Mouse (Mus musculus) liver, embryonic 13.5 days (tissue): ENCODE results near the gene Mblac1. TPM values are rescaled to one million over a fixed set of nuclear protein-coding genes. Genes with fewer than 3 reads are reported as not detected.
A peak's percentile ranks its signal among the peaks of the same experiment; 100 is the strongest.
"Not testable (repeated sequence)": the region's sequence is repeated elsewhere in the genome, so short reads cannot be mapped to it uniquely, and the experiment has no call there.

Experiments used
- ATAC-seq: fragments of 200-750 bp; cut with Nextera tagmentation; 2 replicates; pipeline ENCODE4 v1.8.0; 2017; ENCODE audit warnings: low read depth, mild to moderate bottlenecking, moderate number of reproducible peaks, moderate library complexity
- DNase-seq: peaks from one replicate; pipeline ENCODE4 v3.0.0; 2022
- H3K27ac ChIP-seq: fragments of 300-500 bp; sonication (generic); 2 replicates; pipeline ENCODE4 v1.5.1; 2015; ENCODE audit warnings: moderate library complexity, mild to moderate bottlenecking, inconsistent platforms
- H3K27me3 ChIP-seq: fragments of 300-500 bp; sonication (generic); 2 replicates; pipeline ENCODE4 v1.6.1; 2015; ENCODE audit warnings: mild to moderate bottlenecking, inconsistent platforms
- H3K36me3 ChIP-seq: fragments of 300-500 bp; sonication (generic); 2 replicates; pipeline ENCODE4 v1.6.1; 2015; ENCODE audit warnings: mild to moderate bottlenecking, inconsistent platforms
- H3K4me1 ChIP-seq: fragments of 300-500 bp; sonication (generic); replicated peaks from 2 replicates; pipeline ENCODE4 v1.6.1; 2015; ENCODE audit warnings: inconsistent platforms
- H3K4me2 ChIP-seq: fragments of 300-500 bp; sonication (generic); 2 replicates; pipeline ENCODE4 v1.6.1; 2015; ENCODE audit warnings: inconsistent platforms, mild to moderate bottlenecking, moderate library complexity
- H3K4me3 ChIP-seq: fragments of 300-500 bp; sonication (generic); replicated peaks from 2 replicates; pipeline ENCODE4 v1.5.1; 2015; ENCODE audit warnings: mild to moderate bottlenecking, inconsistent platforms
- H3K9ac ChIP-seq: fragments of 300-500 bp; sonication (generic); 2 replicates; pipeline ENCODE4 v1.6.1; 2015; ENCODE audit warnings: mild to moderate bottlenecking, inconsistent platforms
- H3K9me3 ChIP-seq: fragments of 300-500 bp; sonication (generic); replicated peaks from 2 replicates; pipeline ENCODE4 v1.6.1; 2016; ENCODE audit warnings: inconsistent platforms
- WGBS: fragments of 180-500 bp; shearing (Covaris S2); methylation state at CpG from one replicate; pipeline ENCODE4 v1.1.7; 2015; ENCODE audit not compliant: insufficient replicate concordance; 5-methylcytosine and 5-hydroxymethylcytosine counted together
- polyA plus RNA-seq: library from polyadenylated mRNA; unstranded; fragments of >200 nt; fragmentation: Nextera tagmentation; extraction: Ambion mirVana; gene quantifications from 2 replicates; pipeline ENCODE4 v1.2.1, GENCODE M21; 2015

Mblac1 gene
- polyA plus RNA-seq, 1 experiment from 2014 or later, result 4.1 TPM

DNA sequence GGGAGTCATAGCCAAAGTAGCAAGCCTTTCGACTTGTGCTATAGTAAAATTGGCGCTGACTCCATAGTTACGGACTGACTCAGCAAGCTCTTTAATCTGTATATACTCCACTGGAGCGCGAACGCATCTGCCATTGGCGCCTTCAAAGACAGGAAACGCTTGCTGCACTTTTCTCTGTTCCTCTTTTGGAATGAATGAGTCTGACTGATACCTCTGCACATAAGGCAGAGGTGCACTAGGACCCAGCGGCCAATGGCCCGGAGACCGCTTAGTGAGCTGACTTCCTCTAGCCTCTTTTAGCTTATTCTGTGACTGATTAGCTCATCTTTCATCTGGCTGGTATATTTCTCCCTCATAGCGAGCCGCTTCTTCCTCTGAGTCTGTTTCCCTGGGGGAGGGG lies 22.5 kb downstream of the Mblac1 start:
- not testable (repeated sequence) for H3K4me2 ChIP-seq, H3K4me3 ChIP-seq, H3K27ac ChIP-seq, H3K9ac ChIP-seq, H3K36me3 ChIP-seq, H3K27me3 ChIP-seq, DNase-seq, H3K4me1 ChIP-seq, ATAC-seq
- 87% methylated on average over 13 of the region's 13 CpGs for WGBS
- H3K9me3 ChIP-seq, result peaks cover 22% of the 10 kb centered on the region

DNA sequence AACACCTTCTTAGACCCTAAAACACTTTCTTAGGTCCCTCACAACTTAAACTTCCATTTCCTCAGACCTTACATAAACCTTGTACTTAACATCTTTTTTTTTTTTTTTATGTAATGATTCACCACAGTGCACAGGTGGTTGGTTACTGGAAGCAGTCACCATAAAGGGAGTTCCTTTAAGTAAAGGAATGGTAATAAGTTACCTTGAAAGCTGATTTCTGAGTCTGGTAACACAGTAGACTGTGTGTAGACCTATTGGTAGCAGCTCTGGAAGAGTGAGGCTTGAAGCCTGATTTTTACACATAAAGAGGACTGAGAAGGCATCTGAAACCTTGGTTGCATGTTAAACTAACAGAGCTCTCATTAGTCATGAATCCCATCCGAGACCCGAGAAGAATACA lies 25.8 kb downstream of the Mblac1 start:
- no peak overlapping the region for H3K9ac ChIP-seq
- no peak overlapping the region for H3K4me3 ChIP-seq
- no peak for ATAC-seq
- 34% methylated on average over 2 of the region's 2 CpGs for WGBS
- H3K9me3 ChIP-seq, result peaks cover 22% of the 10 kb centered on the region
- no peaks in the 10 kb centered on the region for H3K27me3 ChIP-seq
- DNase-seq, result no peak
- H3K27ac ChIP-seq, result no peak overlapping the region
- H3K4me1 ChIP-seq, result no peaks in the 10 kb centered on the region
- H3K4me2 ChIP-seq, result no peak overlapping the region
- H3K36me3 ChIP-seq, result no peaks in the 10 kb centered on the region

DNA sequence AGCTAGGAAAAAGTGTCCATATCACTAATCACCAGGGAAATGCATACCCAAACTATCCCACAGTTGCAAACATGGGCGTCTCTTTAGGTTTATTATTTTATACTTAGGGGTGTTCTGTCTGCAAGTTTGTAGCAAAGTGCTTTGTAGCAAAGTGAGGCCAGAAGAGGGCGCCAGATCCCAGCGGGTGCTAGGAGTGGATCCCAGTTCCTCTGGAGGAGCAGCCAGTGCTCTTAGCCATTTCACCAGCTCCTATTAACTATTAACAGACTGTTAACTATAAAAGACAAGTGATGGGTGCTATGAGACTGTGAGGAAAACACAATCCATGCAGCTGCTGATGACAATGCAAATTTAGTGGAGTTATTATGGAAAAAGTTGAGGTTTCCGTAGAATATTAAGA lies 28.0 kb downstream of the Mblac1 start:
- Histone ChIP-seq H3K9me3 (0 out of 2 replicates have a peak, but pooled peaks cover 4% of the 10 kb centered on the region), H3K27me3 (no peaks in the 10 kb centered on the region), H3K36me3 (no peaks in the 10 kb centered on the region), H3K4me1 (no peaks in the 10 kb centered on the region), H3K4me2 (no peak overlapping the region), H3K9ac (no peak overlapping the region), H3K4me3 (no peak overlapping the region), H3K27ac (no peak overlapping the region)
- 21% methylated on average over 4 of the region's 4 CpGs for WGBS
- DNase-seq (peak; percentile 51), ATAC-seq (0 out of 2 replicates have a peak, but pooled peaks have one; percentile 36)

DNA sequence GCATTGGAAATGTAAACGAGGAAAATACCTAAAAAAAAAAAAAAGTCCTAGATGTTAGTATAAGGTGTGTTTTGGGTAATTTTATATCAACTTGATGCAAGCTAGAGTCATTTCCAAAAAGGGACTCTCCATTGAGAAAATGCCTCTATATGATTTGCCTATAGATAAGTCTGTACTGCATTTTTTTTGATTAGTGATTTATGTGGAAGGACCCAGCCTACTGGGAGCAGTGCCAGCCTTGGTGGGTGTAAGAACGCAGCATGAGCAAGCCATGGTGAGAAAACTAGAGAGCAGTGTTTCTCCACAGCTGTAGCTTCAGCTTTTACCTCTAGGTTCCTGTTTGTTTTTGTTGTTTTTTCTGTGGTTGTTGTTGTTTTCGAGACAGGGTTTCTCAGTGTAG lies 29.2 kb downstream of the Mblac1 start:
- Histone ChIP-seq H3K4me3 (no peak overlapping the region), H3K4me2 (no peak overlapping the region), H3K27me3 (no peaks in the 10 kb centered on the region), H3K9ac (no peak overlapping the region), H3K27ac (no peak overlapping the region), H3K9me3 (no peaks in the 10 kb centered on the region), H3K4me1 (no peaks in the 10 kb centered on the region), H3K36me3 (no peaks in the 10 kb centered on the region)
- ATAC-seq (no peak), DNase-seq (no peak)
- WGBS, result 46% methylated on average over 3 of the region's 3 CpGs

DNA sequence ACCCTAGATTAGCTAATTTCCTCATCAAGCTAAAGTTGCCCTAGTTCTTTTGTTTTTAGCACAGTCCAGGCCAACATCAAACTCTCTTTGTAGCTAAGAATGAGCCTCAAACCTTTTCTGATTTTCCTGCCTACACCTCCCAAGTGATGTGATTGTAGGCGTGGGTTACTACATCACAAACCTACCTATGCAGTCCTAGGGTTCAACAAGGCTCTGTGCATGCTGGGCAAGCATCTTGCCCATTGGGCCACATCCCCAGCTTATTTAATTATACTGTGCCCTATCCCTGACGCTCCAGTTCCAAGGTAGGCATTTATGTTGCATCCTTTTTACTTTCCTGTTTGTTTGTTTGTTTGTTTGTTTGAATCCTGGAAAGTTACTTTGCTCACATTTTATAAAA lies 31.6 kb downstream of the Mblac1 start, which contains the start of gene Nxpe5:
TSS of gene Nxpe5 (plus strand) at position 199 of the 400 bp plus-strand sequence.
- ATAC-seq (no peak), DNase-seq (no peak)
- 48% methylated on average over 2 of the region's 2 CpGs for WGBS
- Histone ChIP-seq H3K4me1 (no peaks in the 10 kb centered on the region), H3K27ac (no peak within 1 kb of the TSS), H3K9ac (no peak within 1 kb of the TSS), H3K4me2 (no peak within 1 kb of the TSS), H3K27me3 (no peaks in the 10 kb centered on the region), H3K9me3 (no peaks in the 10 kb centered on the region), H3K4me3 (no peak within 1 kb of the TSS), H3K36me3 (no peaks in the 10 kb centered on the region)

DNA sequence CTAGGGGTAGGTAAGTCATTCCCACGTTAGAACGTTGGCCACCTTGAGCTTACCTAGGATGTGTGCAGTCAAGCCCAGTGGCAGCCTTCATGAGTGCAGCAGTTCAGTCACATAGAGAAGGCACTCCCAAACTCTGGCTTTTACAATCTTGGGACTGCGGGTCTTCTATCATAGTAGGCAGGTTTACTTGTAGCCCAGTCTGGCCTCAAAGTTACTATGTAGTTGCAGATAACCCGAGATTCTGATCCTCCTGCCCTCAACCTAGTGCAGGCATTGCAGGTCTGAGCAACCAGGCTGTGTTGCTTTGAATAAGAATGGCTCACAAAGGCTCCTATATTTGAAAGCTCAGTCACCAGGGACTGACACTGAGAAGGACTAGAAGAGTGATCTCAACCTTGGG lies 32.4 kb downstream of the Mblac1 start:
- ATAC-seq (no peak), DNase-seq (no peak)
- Histone ChIP-seq H3K36me3 (no peaks in the 10 kb centered on the region), H3K9ac (no peak overlapping the region), H3K4me3 (no peak overlapping the region), H3K27me3 (no peaks in the 10 kb centered on the region), H3K27ac (no peak overlapping the region), H3K4me2 (no peak overlapping the region), H3K9me3 (no peaks in the 10 kb centered on the region), H3K4me1 (no peaks in the 10 kb centered on the region)
- WGBS, result 31% methylated on average over 4 of the region's 4 CpGs

DNA sequence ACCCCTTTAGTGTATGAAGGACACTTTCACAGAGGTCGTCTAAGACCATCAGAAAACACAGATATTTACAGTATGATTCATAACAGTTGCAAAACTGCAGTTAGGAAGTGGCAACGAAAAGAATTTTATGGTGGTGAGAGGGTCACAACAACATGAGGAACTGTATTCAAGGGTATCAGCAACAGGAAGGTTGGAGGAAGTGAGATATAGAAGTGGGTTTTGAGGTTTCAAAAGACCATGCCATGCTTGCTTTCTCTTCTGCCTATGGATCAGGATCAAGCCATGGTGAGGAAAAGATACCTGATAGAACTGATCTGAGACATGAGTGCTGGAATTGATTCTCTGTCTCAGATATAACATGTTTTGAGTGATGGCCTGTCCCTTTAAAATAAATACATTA lies 33.3 kb downstream of the Mblac1 start:
- DNase-seq, result no peak
- no peaks in the 10 kb centered on the region for H3K4me1 ChIP-seq
- no peak overlapping the region for H3K27ac ChIP-seq
- H3K36me3 ChIP-seq, result no peaks in the 10 kb centered on the region
- H3K4me2 ChIP-seq, result no peak overlapping the region
- 5% methylated on average over 2 of the region's 2 CpGs for WGBS
- H3K4me3 ChIP-seq, result no peak overlapping the region
- H3K9ac ChIP-seq, result no peak overlapping the region
- no peak for ATAC-seq
- H3K27me3 ChIP-seq, result no peaks in the 10 kb centered on the region
- H3K9me3 ChIP-seq, result no peaks in the 10 kb centered on the region

DNA sequence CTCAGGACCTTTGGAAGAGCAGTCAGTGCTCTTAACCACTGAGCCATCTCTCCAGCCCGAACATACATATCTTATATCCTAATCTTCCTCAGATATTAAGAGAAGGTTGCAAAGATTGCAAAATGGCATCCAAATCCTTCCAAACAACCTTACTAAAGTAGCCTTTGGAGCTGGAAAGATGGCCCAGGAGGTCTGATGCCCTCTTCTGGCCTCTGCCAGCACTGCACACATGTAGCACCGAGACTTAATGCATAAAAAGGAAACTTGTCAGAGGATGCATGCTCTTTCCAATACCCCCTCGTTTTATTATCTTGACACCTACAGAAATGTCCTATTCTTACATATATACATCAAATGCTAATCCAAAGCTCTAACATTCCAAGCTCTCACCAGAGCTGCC lies 33.9 kb downstream of the Mblac1 start:
- Histone ChIP-seq H3K9ac (no peak overlapping the region), H3K9me3 (no peaks in the 10 kb centered on the region), H3K27ac (no peak overlapping the region), H3K36me3 (no peaks in the 10 kb centered on the region), H3K4me2 (no peak overlapping the region), H3K4me1 (no peaks in the 10 kb centered on the region), H3K27me3 (no peaks in the 10 kb centered on the region), H3K4me3 (no peak overlapping the region)
- DNase-seq, result no peak
- ATAC-seq, result no peak
- WGBS, result 34% methylated on average over 3 of the region's 3 CpGs

DNA sequence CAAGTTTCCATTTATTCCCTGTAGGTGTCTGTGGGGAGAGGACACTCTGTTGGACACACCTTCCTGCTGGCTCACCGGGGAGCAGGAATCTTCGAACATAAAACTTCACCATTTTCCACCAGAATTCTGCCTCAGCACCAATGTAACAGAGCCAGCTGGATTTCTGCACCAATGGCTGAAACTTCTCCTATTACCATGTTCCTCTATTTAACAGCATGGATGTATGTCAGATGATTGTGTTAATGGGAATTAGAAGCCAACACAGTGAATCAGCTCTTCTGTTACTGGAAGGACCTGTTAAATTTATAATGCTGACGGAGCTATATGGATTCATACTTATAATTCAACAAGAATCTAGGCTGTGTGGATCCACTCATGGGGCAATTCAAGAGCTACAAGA lies 35.4 kb downstream of the Mblac1 start:
- H3K4me3 ChIP-seq, result no peak overlapping the region
- 78% methylated on average over 3 of the region's 3 CpGs for WGBS
- H3K27me3 ChIP-seq, result no peaks in the 10 kb centered on the region
- H3K9me3 ChIP-seq, result no peaks in the 10 kb centered on the region
- H3K27ac ChIP-seq, result no peak overlapping the region
- no peaks in the 10 kb centered on the region for H3K4me1 ChIP-seq
- H3K36me3 ChIP-seq, result no peaks in the 10 kb centered on the region
- no peak overlapping the region for H3K9ac ChIP-seq
- ATAC-seq (no peak), DNase-seq (no peak)
- no peak overlapping the region for H3K4me2 ChIP-seq

DNA sequence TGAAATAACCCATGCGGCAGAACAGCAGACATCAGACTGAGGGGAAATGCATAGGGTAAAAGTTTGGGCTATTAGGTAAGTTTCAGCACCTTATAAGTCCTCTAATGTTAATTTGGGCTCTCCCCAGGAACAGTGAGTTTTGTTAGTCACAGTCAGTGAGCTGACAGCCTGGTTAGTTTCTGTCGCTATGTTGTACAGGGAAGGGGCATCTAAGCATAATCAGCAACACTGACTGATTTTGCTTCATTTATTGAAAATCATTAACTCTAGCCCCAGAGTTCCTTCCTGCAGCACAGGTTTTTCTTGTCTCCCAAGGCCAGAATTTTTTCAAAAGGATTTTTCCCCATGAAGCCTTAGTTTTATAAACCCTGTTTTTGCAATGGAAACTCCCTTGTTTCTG lies 39.7 kb downstream of the Mblac1 start:
- WGBS, result 80% methylated on average over 2 of the region's 2 CpGs
- no peak for ATAC-seq
- H3K27me3 ChIP-seq, result no peaks in the 10 kb centered on the region
- no peak overlapping the region for H3K4me2 ChIP-seq
- H3K4me1 ChIP-seq, result no peaks in the 10 kb centered on the region
- H3K9me3 ChIP-seq, result no peaks in the 10 kb centered on the region
- no peak overlapping the region for H3K9ac ChIP-seq
- no peaks in the 10 kb centered on the region for H3K36me3 ChIP-seq
- DNase-seq, result no peak
- no peak overlapping the region for H3K27ac ChIP-seq
- H3K4me3 ChIP-seq, result no peak overlapping the region

DNA sequence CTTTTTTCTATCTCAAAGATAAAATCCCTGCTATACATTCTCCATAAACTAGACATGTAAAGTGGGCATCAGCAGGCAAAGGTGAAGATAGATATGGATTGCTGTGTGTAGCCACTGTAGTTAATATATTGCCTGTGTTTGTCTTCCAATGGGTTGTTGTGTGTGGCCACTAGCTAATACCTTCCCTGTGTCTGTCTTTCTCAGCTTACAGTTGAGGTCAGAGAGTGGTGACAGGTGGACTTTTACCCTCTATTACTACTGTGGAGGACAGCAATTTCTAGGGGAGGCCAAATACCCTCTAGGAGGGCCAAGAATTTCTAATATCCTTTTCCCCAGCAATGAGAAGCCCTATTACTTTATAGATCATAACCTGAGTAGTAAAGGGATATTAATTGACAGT lies 40.1 kb downstream of the Mblac1 start:
- Histone ChIP-seq H3K27ac (no peak overlapping the region), H3K4me3 (no peak overlapping the region), H3K36me3 (no peaks in the 10 kb centered on the region), H3K4me2 (no peak overlapping the region), H3K27me3 (no peaks in the 10 kb centered on the region), H3K9me3 (no peaks in the 10 kb centered on the region), H3K4me1 (no peaks in the 10 kb centered on the region), H3K9ac (no peak overlapping the region)
- ATAC-seq, result no peak
- DNase-seq, result no peak

DNA sequence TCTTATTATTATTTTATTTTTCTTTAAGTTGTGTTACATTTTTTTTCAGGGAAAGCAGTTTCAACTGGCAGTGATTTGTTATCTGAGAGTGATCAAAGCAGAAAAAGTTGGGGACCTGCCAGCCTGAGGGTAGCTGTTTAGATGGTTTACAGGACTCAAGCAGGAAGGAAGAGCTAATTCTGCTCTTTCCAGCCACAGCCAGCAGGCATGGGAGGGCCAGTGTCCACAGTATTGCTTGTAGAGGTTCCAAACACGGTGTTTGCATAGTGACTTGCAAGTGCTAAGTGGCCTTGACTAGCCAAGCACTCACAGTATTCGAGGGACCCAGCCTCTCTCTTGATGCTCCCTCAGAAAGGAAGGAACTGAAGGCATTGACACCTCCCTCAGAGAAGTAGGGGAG lies 47.4 kb downstream of the Mblac1 start:
- Histone ChIP-seq H3K9ac (no peak overlapping the region), H3K4me3 (no peak overlapping the region), H3K9me3 (no peaks in the 10 kb centered on the region), H3K36me3 (no peaks in the 10 kb centered on the region), H3K27me3 (no peaks in the 10 kb centered on the region), H3K4me2 (no peak overlapping the region), H3K4me1 (no peaks in the 10 kb centered on the region), H3K27ac (no peak overlapping the region)
- ATAC-seq, result no peak
- 11% methylated on average over 2 of the region's 2 CpGs for WGBS
- DNase-seq, result no peak
